In genomic region chr2:72741746-72742145, GRCm38 (mm10) we compare ENCODE assay signal across 20 mouse cellular contexts.
"Had no signal": no experiment of that assay in that cellular context is flagged by ENCODE, and none has a peak within 500 bp of the region (broad histone marks: within the 10 kb centered on the region; RNA-seq: fewer than 3 reads in every experiment).

No protein-coding gene starts in this region.

- H3K27ac ChIP-seq: gastrocnemius, adult 2 months; heart, adult 2 months; hindbrain, embryonic 10.5 days; hindbrain, embryonic 13.5 days; hindbrain, embryonic 15.5 days; intestine, embryonic 15.5 days; layer of hippocampus, adult 2 months; left cerebral cortex, adult 2 months; limb, embryonic 10.5 days; limb, embryonic 12.5 days; liver, embryonic 12.5 days; liver, embryonic 14.5 days had no signal

- H3K9me3 ChIP-seq: heart, embryonic 10.5 days; heart, embryonic 12.5 days; hindbrain, embryonic 10.5 days; hindbrain, embryonic 13.5 days; hindbrain, embryonic 15.5 days; intestine, embryonic 15.5 days; limb, embryonic 10.5 days; liver, embryonic 12.5 days had no signal

- H3K36me3 ChIP-seq: heart, embryonic 10.5 days; heart, embryonic 12.5 days; hindbrain, embryonic 10.5 days; hindbrain, embryonic 13.5 days; hindbrain, embryonic 15.5 days; intestine, embryonic 15.5 days; limb, embryonic 10.5 days; limb, embryonic 12.5 days; liver, embryonic 12.5 days had no signal

- ATAC-seq: inflammation-experienced regulatory T-cells, adult 6 months; liver, embryonic 12.5 days had no signal

- H3K9ac ChIP-seq: hindbrain, embryonic 13.5 days; hindbrain, embryonic 15.5 days; intestine, embryonic 15.5 days; liver, embryonic 12.5 days; liver, embryonic 14.5 days had no signal

- H3K4me1 ChIP-seq: liver, embryonic 12.5 days had no signal

- H3K27me3 ChIP-seq: heart, embryonic 12.5 days; hindbrain, embryonic 13.5 days; hindbrain, embryonic 15.5 days; intestine, embryonic 15.5 days; liver, embryonic 12.5 days had no signal

- DNase-seq: gastrocnemius, adult 2 months; gastrocnemius, postnatal 25 days; heart, adult 2 months; heart, postnatal 10 days; kidney, adult 18-20 months; kidney, adult 8-10 months; kidney, postnatal 25 days had no signal

- H3K4me3 ChIP-seq: heart, adult 2 months; hindbrain, embryonic 13.5 days; hindbrain, embryonic 15.5 days; intestine, embryonic 15.5 days; layer of hippocampus, adult 2 months; left cerebral cortex, adult 2 months; liver, embryonic 12.5 days had no signal
